Mouse (Mus musculus): ENCODE results near the gene Esp4. TPM values are rescaled to one million over a fixed set of nuclear protein-coding genes. Genes with fewer than 3 reads are reported as not detected.
"Not testable (repeated sequence)": the region's sequence is repeated elsewhere in the genome, so short reads cannot be mapped to it uniquely, and the experiment has no call there.

The Esp4 gene
- not detected for polyA plus RNA-seq (2017; shearing (Covaris generic))

DNA sequence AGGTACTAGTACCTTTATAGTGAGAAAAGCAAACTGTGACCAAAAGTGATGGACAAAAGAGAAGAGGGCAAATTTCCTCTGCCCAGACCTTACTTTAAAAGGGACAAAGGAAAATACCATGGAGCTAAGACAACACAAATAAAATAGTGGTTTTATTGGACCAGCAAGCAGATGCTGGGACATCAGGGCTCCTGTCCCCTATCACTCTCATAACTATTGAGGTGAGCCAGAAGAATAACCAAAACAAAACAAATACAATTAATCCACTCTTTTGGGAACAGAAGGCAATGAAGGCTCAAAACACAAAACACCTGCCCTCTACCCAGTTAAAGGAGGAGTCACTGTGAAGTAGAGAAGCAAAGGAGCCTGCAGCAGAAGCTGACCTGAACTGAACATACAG, at the start of gene Esp4:
Gene Esp4 (plus strand): TSS at position 301 of the 400 bp plus-strand sequence.
- ATAC-seq, result no peak

DNA sequence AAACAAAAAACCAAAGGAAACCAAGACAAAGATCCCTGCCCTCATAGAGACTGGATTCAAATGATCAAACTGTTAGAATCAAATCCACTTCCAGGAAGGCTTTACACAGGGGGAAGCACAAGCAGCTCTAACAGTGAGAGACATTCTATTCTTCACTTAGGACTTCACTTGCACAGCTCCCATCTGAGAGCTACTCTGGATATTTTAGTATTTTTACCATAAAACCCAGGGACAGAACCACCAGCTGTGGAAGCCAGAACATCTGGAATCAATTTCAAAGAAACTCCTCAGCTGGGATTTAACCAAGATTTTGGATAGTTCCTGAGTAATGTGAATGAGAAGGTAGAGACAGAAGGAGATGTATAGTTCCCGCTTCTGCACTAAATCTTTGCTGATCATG, 44.9 kb upstream of the Esp4 start:
- ATAC-seq, result no peak

DNA sequence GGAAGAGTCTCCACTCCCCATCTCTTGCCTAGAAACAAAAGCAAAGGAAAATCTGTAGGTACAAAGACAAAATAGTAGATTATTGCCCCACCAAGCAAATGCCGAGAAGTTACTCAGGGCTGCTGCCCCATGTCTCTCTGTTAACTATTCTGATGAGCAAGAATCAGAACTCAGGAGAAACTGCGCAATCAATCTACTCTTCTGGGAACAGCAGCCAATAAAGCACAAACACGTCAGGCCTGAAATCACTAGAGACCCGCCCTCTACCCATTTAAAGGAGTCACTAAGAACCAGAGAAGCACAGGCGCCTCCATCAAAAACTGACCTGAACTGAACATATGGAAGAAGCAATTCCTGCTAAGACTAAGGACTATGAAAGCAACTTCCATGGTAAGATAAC, 37.2 kb upstream of the Esp4 start, which contains the start of gene Esp6:
Gene Esp6 (plus strand): TSS at position 301 of the 400 bp plus-strand sequence.
- ATAC-seq, result no peak

DNA sequence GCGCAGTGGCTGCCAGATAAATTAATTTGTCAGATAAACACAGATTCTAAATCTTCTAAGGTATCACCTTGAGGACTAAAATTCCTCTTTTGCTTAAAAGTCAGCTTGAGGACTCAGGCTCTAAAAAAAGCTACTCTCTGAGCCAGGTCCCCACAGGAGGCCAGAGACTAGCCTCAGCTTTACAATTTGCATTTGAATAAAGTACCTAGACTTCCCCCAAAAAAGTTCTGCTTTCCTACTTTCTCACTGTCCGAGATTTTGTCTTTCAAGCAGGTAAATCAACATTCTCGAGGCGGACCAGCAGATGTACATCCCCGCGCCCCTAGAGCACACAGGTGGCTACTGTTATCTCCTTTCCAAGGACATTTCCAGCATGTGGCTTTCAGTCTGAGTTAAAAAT, 14.5 kb upstream of the Esp4 start:
- not testable (repeated sequence) for ATAC-seq

- ATAC-seq, result no peak
These were observed 7.1 kb upstream of the Esp4 start for GRCm38 (mm10) chr17:40591297-40591696.

GRCm38 (mm10) chr17:40631775-40632174, 33.4 kb downstream of the Esp4 start, which contains the start of gene Esp3:
Gene Esp3, plus strand, starts transcription at chr17:40632075.
- not testable (repeated sequence) for ATAC-seq

Other genes with a start within 250 kb of the Esp4 start
- gene Esp8, start 78.6 kb upstream of the Esp4 start, polyA plus RNA-seq (2017; shearing (Covaris generic)), result not detected
- gene Esp6, start 37.1 kb upstream of the Esp4 start, polyA plus RNA-seq (2017; shearing (Covaris generic)), result not detected
- gene Esp3, start 33.5 kb downstream of the Esp4 start, polyA plus RNA-seq (2017; shearing (Covaris generic)), result not detected
- gene Esp1, start 128.5 kb downstream of the Esp4 start, polyA plus RNA-seq (2017; shearing (Covaris generic)), result not detected
- gene Crisp2, start 208.4 kb downstream of the Esp4 start, polyA plus RNA-seq (2017; shearing (Covaris generic)), result not detected
- gene Rhag, start 212.5 kb downstream of the Esp4 start, polyA plus RNA-seq (2017; shearing (Covaris generic)), result not detected